Mouse (Mus musculus) CH12.LX (cell line): ENCODE data around the gene Urod. TPM values are rescaled to one million over a fixed set of nuclear protein-coding genes. Genes with fewer than 3 reads are reported as not detected.

Experiments used
- DNase-seq: peaks from one replicate; pipeline ENCODE4 v3.0.0-alpha.2; 2013; ENCODE audit errors: extremely low read depth
- H3K27ac ChIP-seq: 2 replicates; pipeline ENCODE4 v1.5.1; 2012; ENCODE audit warnings: low read depth, mild to moderate bottlenecking, control low read depth, moderate library complexity; ENCODE audit not compliant: insufficient read depth
- H3K27me3 ChIP-seq: replicated peaks from 2 replicates; pipeline ENCODE3; 2012; ENCODE audit warnings: inconsistent platforms
- H3K36me3 ChIP-seq, 2 experiments: replicated peaks in 1 of 2; 2 replicates each; pipeline versions ENCODE3 to v1.6.1; 2012; ENCODE audit warnings: inconsistent platforms in 1 of 2, low read length in 1 of 2, mild to moderate bottlenecking in 1 of 2, mixed read lengths in 1 of 2, moderate library complexity in 1 of 2; ENCODE audit not compliant: control insufficient read depth in 1 of 2, insufficient read depth in 1 of 2
- H3K4me1 ChIP-seq, 2 experiments: 2 replicates each; pipeline ENCODE4 v1.6.1; 2012; ENCODE audit warnings: inconsistent platforms in 1 of 2, moderate library complexity in 1 of 2; ENCODE audit not compliant: insufficient read depth in 2 of 2, control insufficient read depth in 1 of 2
- H3K4me2 ChIP-seq: 2 replicates; pipeline ENCODE4 v1.6.1; 2012; ENCODE audit warnings: low read depth, mild to moderate bottlenecking, control low read depth; ENCODE audit not compliant: poor library complexity, insufficient read depth, severe bottlenecking
- H3K4me3 ChIP-seq, 3 experiments: fragments of 150-350 bp in 1 of 3; sonication (generic) in 1 of 3; replicated peaks in 1 of 3; 2 replicates each; pipeline versions ENCODE3 to v1.5.1; 2011 to 2012; ENCODE audit warnings: low read depth in 2 of 3, low read length in 2 of 3, mild to moderate bottlenecking in 2 of 3, moderate library complexity in 2 of 3, control low read depth in 1 of 3, improper control_type of control experiment in 1 of 3, inconsistent platforms in 1 of 3, mixed read lengths in 1 of 3; ENCODE audit not compliant: poor library complexity in 1 of 3
- H3K79me2 ChIP-seq: replicated peaks from 2 replicates; pipeline ENCODE4 v1.6.1; 2012; ENCODE audit warnings: mild to moderate bottlenecking, moderate library complexity; ENCODE audit not compliant: control insufficient read depth, poor library complexity, insufficient read depth, severe bottlenecking; ENCODE audit errors: extremely low read depth
- H3K9ac ChIP-seq: 2 replicates; pipeline ENCODE4 v1.6.1; 2012; ENCODE audit warnings: low read depth, mild to moderate bottlenecking, control low read depth, moderate library complexity; ENCODE audit not compliant: insufficient read depth
- H3K9me3 ChIP-seq: replicated peaks from 2 replicates; pipeline ENCODE3; 2012; ENCODE audit warnings: low read length, inconsistent platforms, mixed read lengths
- BHLHE40 ChIP-seq: IDR thresholded peaks from 2 replicates; pipeline ENCODE4 v1.6.1; 2011; ENCODE audit warnings: mild to moderate bottlenecking, low read depth, low read length, improper control_type of control experiment
- CHD1 ChIP-seq: IDR thresholded peaks from 2 replicates; pipeline ENCODE4 v1.6.1; 2012; ENCODE audit warnings: low read depth, low read length, improper control_type of control experiment, inconsistent platforms
- CHD2 ChIP-seq: IDR thresholded peaks from 2 replicates; pipeline ENCODE4 v1.6.1; 2011; ENCODE audit warnings: low read length, improper control_type of control experiment
- CTCF ChIP-seq, 2 experiments: IDR thresholded peaks in 1 of 2; conservative IDR thresholded peaks in 1 of 2; 2 replicates each; pipeline ENCODE4 v1.5.1; 2011 to 2012; ENCODE audit warnings: low read depth in 2 of 2, low read length in 2 of 2, improper control_type of control experiment in 1 of 2, inconsistent platforms in 1 of 2, mild to moderate bottlenecking in 1 of 2, moderate library complexity in 1 of 2
- GABPA ChIP-seq: IDR thresholded peaks from 2 replicates; pipeline ENCODE4 v1.6.1; 2012; ENCODE audit warnings: low read depth, low read length, improper control_type of control experiment, inconsistent platforms; ENCODE audit not compliant: insufficient replicate concordance
- IRF4 ChIP-seq: IDR thresholded peaks from 2 replicates; pipeline ENCODE4 v1.6.1; 2014; ENCODE audit warnings: low read depth, mild to moderate bottlenecking, inconsistent platforms, low read length, improper control_type of control experiment
- JUN ChIP-seq: IDR thresholded peaks from 2 replicates; pipeline ENCODE4 v1.6.1; 2011; ENCODE audit warnings: low read depth, mild to moderate bottlenecking, low read length, improper control_type of control experiment, moderate library complexity; ENCODE audit not compliant: insufficient read depth
- KAT2A ChIP-seq: IDR thresholded peaks from 2 replicates; pipeline ENCODE4 v1.6.1; 2012; ENCODE audit warnings: low read length, improper control_type of control experiment, inconsistent platforms; ENCODE audit not compliant: insufficient replicate concordance
- MAFK ChIP-seq: IDR thresholded peaks from 2 replicates; pipeline ENCODE4 v1.6.1; 2011; ENCODE audit warnings: low read length, improper control_type of control experiment; ENCODE audit not compliant: insufficient replicate concordance
- MYC ChIP-seq: IDR thresholded peaks from 2 replicates; pipeline ENCODE4 v1.6.1; 2011; ENCODE audit warnings: low read depth, mild to moderate bottlenecking, improper control_type of control experiment, low read length
- PAX5 ChIP-seq: IDR thresholded peaks from 2 replicates; pipeline ENCODE4 v1.6.1; 2012; ENCODE audit warnings: low read length, inconsistent platforms, mixed read lengths
- POLR2AphosphoS2 ChIP-seq: IDR thresholded peaks from 2 replicates; pipeline ENCODE4 v1.6.1; 2011; ENCODE audit warnings: low read depth, low read length, improper control_type of control experiment
- RAD21 ChIP-seq: IDR thresholded peaks from 2 replicates; pipeline ENCODE4 v1.6.1; 2011; ENCODE audit warnings: low read depth, mild to moderate bottlenecking, low read length, improper control_type of control experiment, moderate library complexity
- RCOR1 ChIP-seq: conservative IDR thresholded peaks from 2 replicates; pipeline ENCODE4 v1.6.1; 2012; ENCODE audit warnings: low read depth, mild to moderate bottlenecking, inconsistent platforms, low read length, improper control_type of control experiment
- SMC3 ChIP-seq: IDR thresholded peaks from 2 replicates; pipeline ENCODE4 v1.6.1; 2011; ENCODE audit warnings: low read depth, low read length, improper control_type of control experiment
- TBP ChIP-seq: conservative IDR thresholded peaks from 2 replicates; pipeline ENCODE4 v1.6.1; 2011; ENCODE audit warnings: low read depth, low read length, improper control_type of control experiment
- UBTF ChIP-seq: IDR thresholded peaks from 2 replicates; pipeline ENCODE4 v1.6.1; 2012; ENCODE audit warnings: low read depth, mild to moderate bottlenecking, inconsistent platforms, low read length, improper control_type of control experiment, moderate library complexity
- USF1 ChIP-seq: IDR thresholded peaks from 2 replicates; pipeline ENCODE4 v1.6.1; 2014; ENCODE audit warnings: low read depth, mild to moderate bottlenecking, inconsistent platforms, low read length, improper control_type of control experiment
- USF2 ChIP-seq: conservative IDR thresholded peaks from 2 replicates; pipeline ENCODE4 v1.6.1; 2011; ENCODE audit warnings: low read depth, low read length, improper control_type of control experiment
- ZKSCAN1 ChIP-seq: IDR thresholded peaks from 2 replicates; pipeline ENCODE4 v1.6.1; 2012; ENCODE audit warnings: low read depth, inconsistent platforms, low read length, improper control_type of control experiment, borderline replicate concordance
- dilution Hi-C: fragments of 300-500 bp; cut with MboI; formaldehyde crosslinking; loops from 2 replicates; pipeline ENCODE4 v1.14.3; 2020; ENCODE audit warnings: low sequenced_read_pairs; ENCODE audit not compliant: extremely low pct_unique_long_range_greater_than_20kb, extremely low pct_ligation_motif_present
- in situ Hi-C: fragments of 300-500 bp; cut with MboI; formaldehyde crosslinking; loops from 3 replicates; pipeline ENCODE4 v1.14.3; 2019; ENCODE audit warnings: low sequenced_read_pairs, low pct_ligation_motif_present, low pct_unique_long_range_greater_than_20kb, mixed read lengths
- polyA plus RNA-seq: library from polyadenylated mRNA; unstranded; fragments of >175 nt; gene quantifications from 2 replicates; pipeline ENCODE4 v1.2.1, GENCODE M21; 2012; ENCODE audit warnings: low read depth; ENCODE audit not compliant: insufficient read length
- total RNA-seq, 2 experiments: library from RNA; depleted of rRNA; stranded (reverse); fragments of 300-350 nt in 1 of 2; fragments of >200 nt in 1 of 2; gene quantifications; 2 replicates each; pipeline ENCODE4 v1.2.3; 2012 to 2014

The Urod gene
- total and polyA plus RNA-seq, 3 experiments: 57.7 to 82.1 (median 66.4) TPM

DNA sequence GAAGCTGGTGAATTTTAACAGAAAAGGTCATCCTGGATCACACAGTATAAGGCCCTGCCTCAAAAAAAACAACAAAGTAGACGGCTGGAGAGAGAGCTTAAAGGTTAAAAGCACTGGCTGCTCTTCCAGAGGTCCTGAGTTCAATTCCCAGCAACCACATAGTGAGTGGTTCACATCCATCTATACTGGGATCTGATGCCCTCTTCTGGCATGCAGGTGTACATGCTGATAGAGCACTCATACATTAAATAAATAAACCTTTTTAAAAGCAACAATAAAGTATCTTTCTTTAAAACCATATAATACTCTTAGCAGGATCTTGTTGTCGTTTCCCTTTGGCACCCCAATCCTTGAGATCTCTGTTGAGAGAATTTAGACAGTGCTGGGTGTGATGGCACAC lies 17.7 kb downstream of the Urod start:
- H3K4me1 ChIP-seq: no peaks in the 10 kb centered on the region
- H3K27me3 ChIP-seq: no peaks in the 10 kb centered on the region
- no peak overlapping the region for H3K4me2 ChIP-seq
- in situ Hi-C loops: no loop called here
- dilution Hi-C loops: no loop called here
- no peak overlapping the region for H3K9ac ChIP-seq
- no peaks in the 10 kb centered on the region for H3K79me2 ChIP-seq
- TF ChIP-seq SMC3: peak; percentile 25
- no peak for TF ChIP-seq USF1
- peak in 1 of 2 experiments; percentile 44; a peak in 2 of 4 replicates for TF ChIP-seq CTCF (conservative IDR thresholded peaks at IDR 0.05 in 1 of 2, IDR thresholded peaks at IDR 0.05 in 1 of 2; ENCODE audit: low read depth in 2 of 2, low read length in 2 of 2)
- no peak for TF ChIP-seq UBTF
- peak; percentile 24 for TF ChIP-seq RAD21
- no peak for TF ChIP-seq CHD2
- no peak for TF ChIP-seq TBP
- TF ChIP-seq IRF4: no peak
- H3K9me3 ChIP-seq: no peaks in the 10 kb centered on the region
- H3K4me3 ChIP-seq: no peak overlapping the region
- peaks cover 0 to 2% of the 10 kb centered on the region in 2 experiments for H3K36me3 ChIP-seq
- H3K27ac ChIP-seq: no peak overlapping the region
- DNase-seq: no peak

DNA sequence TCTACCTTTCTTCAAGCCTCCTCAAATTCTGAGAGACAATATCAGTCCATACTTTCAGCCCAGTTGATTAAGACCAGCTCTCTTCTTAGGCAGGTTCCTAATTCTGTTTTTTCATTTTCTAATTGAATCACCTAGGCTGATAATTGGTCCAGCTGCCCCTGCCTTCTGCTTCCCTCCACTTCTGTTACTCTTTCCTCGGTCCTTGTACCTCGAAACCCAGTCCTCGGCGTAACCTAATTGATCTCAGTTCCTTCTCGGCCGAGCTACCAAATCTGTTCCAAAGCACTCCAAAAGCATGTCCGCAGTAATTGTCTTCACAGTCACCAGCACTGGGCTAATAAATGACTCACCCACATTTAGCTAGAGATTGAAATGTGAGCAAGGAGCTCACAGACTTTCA lies 39.3 kb downstream of the Urod start:
- in situ Hi-C loops: no loop called here
- TF ChIP-seq PAX5: no peak
- TF ChIP-seq GABPA: no peak
- TF ChIP-seq POLR2AphosphoS2: no peak
- TF ChIP-seq RCOR1: no peak
- no peak for TF ChIP-seq CHD2
- TF ChIP-seq JUN: no peak
- TF ChIP-seq CHD1: no peak
- TF ChIP-seq MAFK: no peak
- TF ChIP-seq USF2: no peak
- TF ChIP-seq ZKSCAN1: no peak
- TF ChIP-seq IRF4: no peak
- no peak for TF ChIP-seq MYC
- no peak for TF ChIP-seq KAT2A
- TF ChIP-seq BHLHE40: no peak
- TF ChIP-seq, all 38 proteins: peak for 0
- no peaks in the 10 kb centered on the region for H3K36me3 ChIP-seq
- peaks cover 2 to 11% of the 10 kb centered on the region in 2 experiments; a peak in 3 of 4 replicates for H3K4me1 ChIP-seq
- H3K4me2 ChIP-seq: no peak overlapping the region
- DNase-seq: no peak
- H3K27ac ChIP-seq: no peak overlapping the region
- dilution Hi-C loops: no loop called here
- no peaks in the 10 kb centered on the region for H3K79me2 ChIP-seq
- H3K4me3 ChIP-seq: no peak overlapping the region
- no peak overlapping the region for H3K9ac ChIP-seq
- no peaks in the 10 kb centered on the region for H3K9me3 ChIP-seq
- no peaks in the 10 kb centered on the region for H3K27me3 ChIP-seq
